ENCODE assay signal across 12 mouse cellular contexts in genomic region chr4:87834310-87834709, GRCm38 (mm10).
DNase-seq lines count a peak whose midpoint lies in the region; ATAC-seq and TF ChIP-seq lines count a peak whose summit lies in the region.
"Had no signal": no experiment of that assay in that cellular context is flagged by ENCODE, and none has a peak within 500 bp of the region (broad histone marks: within the 10 kb centered on the region; RNA-seq: fewer than 3 reads in every experiment).

No protein-coding gene starts in this region.

- no peak overlapping the region for H3K9ac ChIP-seq in kidney, postnatal 0 days (ENCODE audit: low read depth, low read length)
- no peak overlapping the region for H3K9ac ChIP-seq in forebrain, embryonic 14.5 days (ENCODE audit: low read length)
- no peak overlapping the region for H3K9ac ChIP-seq in limb, embryonic 12.5 days (replicated peaks)

- peak; percentile 46 for DNase-seq in kidney, postnatal 0 days (ENCODE audit: low spot score)
- DNase-seq in kidney, postnatal 10 days = no peak
- DNase-seq in forebrain, embryonic 14.5 days (ENCODE audit: low spot score) = peak; percentile 59
- DNase-seq in heart, postnatal 4 days = no peak
- no peak for DNase-seq in layer of hippocampus, postnatal 14 days (ENCODE audit: low spot score in 2 of 2)
- no peak for DNase-seq in heart, postnatal 25 days (ENCODE audit: low spot score)
- DNase-seq in frontal cortex, adult 2 months (ENCODE audit: extremely low spot score in 1 of 2, low spot score in 1 of 2) = no peak
- DNase-seq: cerebellum, adult 11 months; right cerebral cortex, adult 18-20 months had no signal

- H3K27ac ChIP-seq in kidney, postnatal 0 days = no peak overlapping the region
- peak overlapping the region; percentile 23; the same call in 1 of the 2 replicates for H3K27ac ChIP-seq in forebrain, embryonic 14.5 days (ENCODE audit: low read depth, low read length)
- H3K27ac ChIP-seq in limb, embryonic 12.5 days = peak overlapping the region; percentile 36; the same call in 1 of the 2 replicates
- H3K27ac ChIP-seq: layer of hippocampus, adult 2 months had no signal

- no peak for TF ChIP-seq CTCF in kidney, postnatal 0 days (IDR thresholded peaks at IDR 0.05; ENCODE audit: low read depth)

- no peak overlapping the region for H3K4me3 ChIP-seq in kidney, postnatal 0 days (replicated peaks; ENCODE audit: low read depth, low read length)
- no peak overlapping the region for H3K4me3 ChIP-seq in forebrain, embryonic 14.5 days (ENCODE audit: low read depth, low read length)
- no peak overlapping the region for H3K4me3 ChIP-seq in limb, embryonic 12.5 days (replicated peaks)
- H3K4me3 ChIP-seq: layer of hippocampus, adult 2 months had no signal

- no peak overlapping the region for H3K4me2 ChIP-seq in kidney, postnatal 0 days (ENCODE audit: low read length)
- no peak overlapping the region for H3K4me2 ChIP-seq in forebrain, embryonic 14.5 days (ENCODE audit: low read length)
- H3K4me2 ChIP-seq in limb, embryonic 12.5 days = peak overlapping the region; percentile 11; the same call in 1 of the 2 replicates
- H3K4me2 ChIP-seq: liver, embryonic 11.5 days had no signal

- H3K36me3 ChIP-seq in kidney, postnatal 0 days (ENCODE audit: insufficient read depth, low read length) = no peaks in the 10 kb centered on the region
- H3K36me3 ChIP-seq in forebrain, embryonic 14.5 days (ENCODE audit: control insufficient read depth, insufficient read depth, low read length) = peaks cover 3% of the 10 kb centered on the region
- H3K36me3 ChIP-seq in limb, embryonic 12.5 days = no peaks in the 10 kb centered on the region; the same call in 1 of the 2 replicates

- H3K4me1 ChIP-seq in kidney, postnatal 0 days (replicated peaks; ENCODE audit: insufficient read depth, low read length) = no peaks in the 10 kb centered on the region
- H3K4me1 ChIP-seq in forebrain, embryonic 14.5 days (ENCODE audit: control insufficient read depth, insufficient read depth, low read length) = peaks cover 12% of the 10 kb centered on the region
- peaks cover 37% of the 10 kb centered on the region for H3K4me1 ChIP-seq in limb, embryonic 12.5 days (replicated peaks)

- no peaks in the 10 kb centered on the region for H3K27me3 ChIP-seq in kidney, postnatal 0 days (ENCODE audit: insufficient read depth, low read length)
- H3K27me3 ChIP-seq in forebrain, embryonic 14.5 days (replicated peaks; ENCODE audit: control insufficient read depth, insufficient read depth, low read length) = no peaks in the 10 kb centered on the region
- no peaks in the 10 kb centered on the region for H3K27me3 ChIP-seq in limb, embryonic 12.5 days

- H3K9me3 ChIP-seq in kidney, postnatal 0 days (replicated peaks; ENCODE audit: low read length) = no peaks in the 10 kb centered on the region
- H3K9me3 ChIP-seq in forebrain, embryonic 14.5 days (replicated peaks; ENCODE audit: control insufficient read depth, low read length) = no peaks in the 10 kb centered on the region
- no peaks in the 10 kb centered on the region for H3K9me3 ChIP-seq in limb, embryonic 12.5 days

- no peak for ATAC-seq in kidney, postnatal 0 days (replicated peaks; ENCODE audit: low FRiP score, low read depth)
- ATAC-seq in forebrain, embryonic 14.5 days = peak; percentile 74
- peak; percentile 84 for ATAC-seq in limb, embryonic 12.5 days (ENCODE audit: insufficient number of reproducible peaks, insufficient read depth, low FRiP score, low TSS enrichment, low read depth)

- 38% methylated on average over 2 of the region's 2 CpGs for WGBS in kidney, postnatal 0 days
- WGBS in forebrain, embryonic 14.5 days = 6% methylated on average over 2 of the region's 2 CpGs
- 14% methylated on average over 2 of the region's 2 CpGs for WGBS in limb, embryonic 12.5 days

- intact Hi-C loops in heart, postnatal 25 days (cut with DNase I) = no loop called here

Comparison
In these comparisons a context has a peak if more than half of its experiments do, and no peak if none do; other contexts are left out.
1. DNase-seq: peak in kidney, postnatal 0 days (single experiment) and forebrain, embryonic 14.5 days (single experiment); none in kidney, postnatal 10 days (single experiment), heart, postnatal 4 days (single experiment), layer of hippocampus, postnatal 14 days (0 of 2), heart, postnatal 25 days (single experiment) and frontal cortex, adult 2 months (0 of 2).